Mouse (Mus musculus): Measurements from ENCODE around the gene Mapkap1. TPM values are rescaled to one million over a fixed set of nuclear protein-coding genes. Genes with fewer than 3 reads are reported as not detected.

Mapkap1 gene
- polyA plus RNA-seq, 2 experiments: 61.1 to 110 TPM

GRCm38 (mm10) chr2:34468559-34469141 lies 62.1 kb downstream of the Mapkap1 start:
- DNase-seq (ENCODE audit: low spot score) (no peak), ATAC-seq (ENCODE audit: low FRiP score, low read depth) (no peak)
- no peaks in the 10 kb centered on the region for H3K27me3 ChIP-seq (ENCODE audit: control insufficient read depth, insufficient read depth, low read length)
- TF ChIP-seq POLR2A (IDR thresholded peaks at IDR 0.05; ENCODE audit: borderline replicate concordance, extremely low read depth, insufficient read depth, insufficient read length): no peak
- no peaks in the 10 kb centered on the region for H3K4me1 ChIP-seq (ENCODE audit: control insufficient read depth, insufficient read depth, low read length)
- no peaks in the 10 kb centered on the region for H3K36me3 ChIP-seq (ENCODE audit: control insufficient read depth, insufficient read depth, low read length)
- no peak overlapping the region for H3K9ac ChIP-seq (ENCODE audit: low read depth, low read length, severe bottlenecking)
- H3K9me3 ChIP-seq (ENCODE audit: control insufficient read depth, low read length): no peaks in the 10 kb centered on the region
- no peak overlapping the region for H3K4me3 ChIP-seq (replicated peaks; ENCODE audit: low read length)
- no peak overlapping the region for H3K27ac ChIP-seq (replicated peaks; ENCODE audit: low read depth, low read length)
- no peak overlapping the region for H3K4me2 ChIP-seq (replicated peaks; ENCODE audit: low read depth, low read length, severe bottlenecking)
- 80% methylated on average over 7 of the region's 7 CpGs for WGBS

- DNase-seq (ENCODE audit: low spot score) (no peak), ATAC-seq (ENCODE audit: low FRiP score, low read depth) (no peak)
- Histone ChIP-seq H3K27ac (replicated peaks; ENCODE audit: low read depth, low read length) (no peak overlapping the region), H3K4me2 (replicated peaks; ENCODE audit: low read depth, low read length, severe bottlenecking) (no peak overlapping the region), H3K9ac (ENCODE audit: low read depth, low read length, severe bottlenecking) (no peak overlapping the region), H3K27me3 (ENCODE audit: control insufficient read depth, insufficient read depth, low read length) (no peaks in the 10 kb centered on the region), H3K9me3 (ENCODE audit: control insufficient read depth, low read length) (no peaks in the 10 kb centered on the region), H3K36me3 (ENCODE audit: control insufficient read depth, insufficient read depth, low read length) (no peaks in the 10 kb centered on the region), H3K4me3 (replicated peaks; ENCODE audit: low read length) (no peak overlapping the region), H3K4me1 (ENCODE audit: control insufficient read depth, insufficient read depth, low read length) (no peaks in the 10 kb centered on the region)
- no peak for TF ChIP-seq POLR2A (IDR thresholded peaks at IDR 0.05; ENCODE audit: borderline replicate concordance, extremely low read depth, insufficient read depth, insufficient read length)
- WGBS: 92% methylated on average over 5 of the region's 5 CpGs
Measured at GRCm38 (mm10) chr2:34469324-34469723, 62.8 kb downstream of the Mapkap1 start.

GRCm38 (mm10) chr2:34473775-34474174 lies 67.2 kb downstream of the Mapkap1 start:
- no peak overlapping the region for H3K4me3 ChIP-seq (replicated peaks; ENCODE audit: low read length)
- H3K27me3 ChIP-seq (ENCODE audit: control insufficient read depth, insufficient read depth, low read length): no peaks in the 10 kb centered on the region
- DNase-seq (ENCODE audit: low spot score) (no peak), ATAC-seq (ENCODE audit: low FRiP score, low read depth) (no peak)
- H3K4me2 ChIP-seq (replicated peaks; ENCODE audit: low read depth, low read length, severe bottlenecking): no peak overlapping the region
- no peaks in the 10 kb centered on the region for H3K9me3 ChIP-seq (ENCODE audit: control insufficient read depth, low read length)
- TF ChIP-seq POLR2A (IDR thresholded peaks at IDR 0.05; ENCODE audit: borderline replicate concordance, extremely low read depth, insufficient read depth, insufficient read length): no peak
- no peak overlapping the region for H3K27ac ChIP-seq (replicated peaks; ENCODE audit: low read depth, low read length)
- 70% methylated on average over 3 of the region's 3 CpGs for WGBS
- H3K9ac ChIP-seq (ENCODE audit: low read depth, low read length, severe bottlenecking): no peak overlapping the region
- no peaks in the 10 kb centered on the region for H3K4me1 ChIP-seq (ENCODE audit: control insufficient read depth, insufficient read depth, low read length)
- no peaks in the 10 kb centered on the region for H3K36me3 ChIP-seq (ENCODE audit: control insufficient read depth, insufficient read depth, low read length)

GRCm38 (mm10) chr2:34481401-34481800 lies 74.8 kb downstream of the Mapkap1 start:
- H3K9me3 ChIP-seq (ENCODE audit: control insufficient read depth, low read length): no peaks in the 10 kb centered on the region
- no peaks in the 10 kb centered on the region for H3K36me3 ChIP-seq (ENCODE audit: control insufficient read depth, insufficient read depth, low read length)
- H3K9ac ChIP-seq (ENCODE audit: low read depth, low read length, severe bottlenecking): no peak overlapping the region
- no peak for TF ChIP-seq POLR2A (IDR thresholded peaks at IDR 0.05; ENCODE audit: borderline replicate concordance, extremely low read depth, insufficient read depth, insufficient read length)
- H3K4me3 ChIP-seq (replicated peaks; ENCODE audit: low read length): no peak overlapping the region
- H3K27ac ChIP-seq (replicated peaks; ENCODE audit: low read depth, low read length): no peak overlapping the region
- no peaks in the 10 kb centered on the region for H3K27me3 ChIP-seq (ENCODE audit: control insufficient read depth, insufficient read depth, low read length)
- H3K4me1 ChIP-seq (ENCODE audit: control insufficient read depth, insufficient read depth, low read length): 0 out of 2 replicates have a peak, but pooled peaks cover 4% of the 10 kb centered on the region
- no peak for DNase-seq (ENCODE audit: low spot score)
- no peak for ATAC-seq (ENCODE audit: low FRiP score, low read depth)
- H3K4me2 ChIP-seq (replicated peaks; ENCODE audit: low read depth, low read length, severe bottlenecking): no peak overlapping the region
- 54% methylated on average over 4 of the region's 4 CpGs for WGBS

GRCm38 (mm10) chr2:34482102-34482501 lies 75.5 kb downstream of the Mapkap1 start:
- 53% methylated on average over 3 of the region's 3 CpGs for WGBS
- Histone ChIP-seq H3K27ac (replicated peaks; ENCODE audit: low read depth, low read length) (no peak overlapping the region), H3K9me3 (ENCODE audit: control insufficient read depth, low read length) (no peaks in the 10 kb centered on the region), H3K4me3 (replicated peaks; ENCODE audit: low read length) (no peak overlapping the region), H3K27me3 (ENCODE audit: control insufficient read depth, insufficient read depth, low read length) (no peaks in the 10 kb centered on the region), H3K9ac (ENCODE audit: low read depth, low read length, severe bottlenecking) (no peak overlapping the region), H3K4me1 (ENCODE audit: control insufficient read depth, insufficient read depth, low read length) (0 out of 2 replicates have a peak, but pooled peaks cover 4% of the 10 kb centered on the region), H3K36me3 (ENCODE audit: control insufficient read depth, insufficient read depth, low read length) (no peaks in the 10 kb centered on the region), H3K4me2 (replicated peaks; ENCODE audit: low read depth, low read length, severe bottlenecking) (no peak overlapping the region)
- no peak for DNase-seq (ENCODE audit: low spot score)
- no peak for TF ChIP-seq POLR2A (IDR thresholded peaks at IDR 0.05; ENCODE audit: borderline replicate concordance, extremely low read depth, insufficient read depth, insufficient read length)
- ATAC-seq (ENCODE audit: low FRiP score, low read depth): no peak
